Mouse (Mus musculus): Measurements from ENCODE around the gene Iglon5. TPM values are rescaled to one million over a fixed set of nuclear protein-coding genes. Genes with fewer than 3 reads are reported as not detected.

Iglon5 gene
- total RNA-seq (2021), result under 1 TPM; 0.37 to 0.89 TPM

GRCm38 (mm10) chr7:43489631-43490125 is at the start of gene Iglon5:
Iglon5 (minus strand) TSS chr7:43490075.
- intact Hi-C loops (cut with DNase I), result no loop called here
- DNase-seq, result no peak

- intact Hi-C loops (cut with DNase I), result no loop called here
- no peak for DNase-seq
These were observed 48.6 kb upstream of the Iglon5 start for GRCm38 (mm10) chr7:43538524-43538923.

GRCm38 (mm10) chr7:43532936-43533505 is 43.1 kb upstream of the Iglon5 start:
- intact Hi-C loops (cut with DNase I), result no loop called here
- DNase-seq, result peak in 1 of 2 experiments; percentile 9

- intact Hi-C loops (cut with DNase I), result no loop called here
- no peak for DNase-seq
These were observed 40.4 kb upstream of the Iglon5 start for GRCm38 (mm10) chr7:43530216-43530785.

- intact Hi-C loops (cut with DNase I), result no loop called here
These were observed 35.4 kb upstream of the Iglon5 start for GRCm38 (mm10) chr7:43525313-43525712.

GRCm38 (mm10) chr7:43522776-43523175 is 32.9 kb upstream of the Iglon5 start:
- intact Hi-C loops (cut with DNase I), result no loop called here
- no peak for DNase-seq

More at GRCm38 (mm10) chr7:43525313-43525712, 35.4 kb upstream of the Iglon5 start:
- DNase-seq, result peak in 1 of 2 experiments; percentile 13

GRCm38 (mm10) chr7:43518341-43518740 is 28.5 kb upstream of the Iglon5 start:
- intact Hi-C loops (cut with DNase I), result no loop called here
- no peak for DNase-seq

GRCm38 (mm10) chr7:43515076-43515475 is 25.2 kb upstream of the Iglon5 start:
- intact Hi-C loops (cut with DNase I), result no loop called here
- no peak for DNase-seq

GRCm38 (mm10) chr7:43512519-43512918 is 22.6 kb upstream of the Iglon5 start:
- intact Hi-C loops (cut with DNase I), result no loop called here
- no peak for DNase-seq

- intact Hi-C loops (cut with DNase I), result no loop called here
- DNase-seq, result no peak
These were observed 22.0 kb upstream of the Iglon5 start for GRCm38 (mm10) chr7:43511707-43512478.

- DNase-seq, result peak; percentile 10 to 41
- intact Hi-C loops (cut with DNase I), result no loop called here
These were observed 5.6 kb upstream of the Iglon5 start for GRCm38 (mm10) chr7:43495343-43496021.

- intact Hi-C loops (cut with DNase I), result no loop called here
- DNase-seq, result no peak
These were observed 986 bp upstream of the Iglon5 start for GRCm38 (mm10) chr7:43490861-43491260.

GRCm38 (mm10) chr7:43490182-43490584 is 308 bp upstream of the Iglon5 start:
- peak; percentile 21 for DNase-seq
- intact Hi-C loops (cut with DNase I), result no loop called here

GRCm38 (mm10) chr7:43488646-43489045 is 1.2 kb downstream of the Iglon5 start:
- intact Hi-C loops (cut with DNase I), result no loop called here
- no peak for DNase-seq

GRCm38 (mm10) chr7:43483236-43483635 is 6.6 kb downstream of the Iglon5 start:
- intact Hi-C loops (cut with DNase I), result no loop called here
- peak; percentile 25 to 34 for DNase-seq

- intact Hi-C loops (cut with DNase I), result no loop called here
- DNase-seq, result peak; percentile 17 to 43
These were observed 7.7 kb downstream of the Iglon5 start for GRCm38 (mm10) chr7:43482090-43482716.

- intact Hi-C loops (cut with DNase I), result no loop called here
These were observed 8.7 kb downstream of the Iglon5 start for GRCm38 (mm10) chr7:43481191-43481590.

GRCm38 (mm10) chr7:43476376-43476775 is 13.5 kb downstream of the Iglon5 start:
- DNase-seq, result no peak
- intact Hi-C loops (cut with DNase I), result no loop called here

More at GRCm38 (mm10) chr7:43481191-43481590, 8.7 kb downstream of the Iglon5 start:
- no peak for DNase-seq

- intact Hi-C loops (cut with DNase I), result no loop called here
- no peak for DNase-seq
These were observed 14.2 kb downstream of the Iglon5 start for GRCm38 (mm10) chr7:43475706-43476105.

- DNase-seq, result peak in 1 of 2 experiments; percentile 46
- intact Hi-C loops (cut with DNase I), result no loop called here
These were observed 19.5 kb downstream of the Iglon5 start for GRCm38 (mm10) chr7:43470373-43470772.
